Mouse (Mus musculus) urinary bladder, postnatal 14 days (tissue): ENCODE data around the gene Ankrd13b.

Experiments
- DNase-seq: peaks from one replicate; pipeline ENCODE4 v3.0.0; 2021; ENCODE audit warnings: low spot score

Ankrd13b gene

GRCm38 (mm10) chr11:77492311-77492871, 2.9 kb upstream of the Ankrd13b start:
- no peak for DNase-seq

GRCm38 (mm10) chr11:77491502-77492291, 2.2 kb upstream of the Ankrd13b start:
- peak; percentile 76 for DNase-seq

GRCm38 (mm10) chr11:77491123-77491501, 1.6 kb upstream of the Ankrd13b start:
- peak; percentile 92 for DNase-seq

- DNase-seq: no peak
Observed at GRCm38 (mm10) chr11:77490451-77490850, 973 bp upstream of the Ankrd13b start.

- no peak for DNase-seq
Observed at GRCm38 (mm10) chr11:77488771-77489581, 502 bp downstream of the Ankrd13b start.

- no peak for DNase-seq
Observed at GRCm38 (mm10) chr11:77486798-77487197, 2.7 kb downstream of the Ankrd13b start.

- DNase-seq: no peak
Observed at GRCm38 (mm10) chr11:77485229-77485628, 4.2 kb downstream of the Ankrd13b start.

- no peak for DNase-seq
Observed at GRCm38 (mm10) chr11:77483510-77484255, 5.8 kb downstream of the Ankrd13b start.

GRCm38 (mm10) chr11:77483043-77483442, 6.4 kb downstream of the Ankrd13b start:
- DNase-seq: no peak

GRCm38 (mm10) chr11:77476895-77477294, 12.6 kb downstream of the Ankrd13b start:
- DNase-seq: no peak

- DNase-seq: no peak
Observed at GRCm38 (mm10) chr11:77476216-77476615, 13.3 kb downstream of the Ankrd13b start.

GRCm38 (mm10) chr11:77472775-77473174, 16.7 kb downstream of the Ankrd13b start:
- no peak for DNase-seq

GRCm38 (mm10) chr11:77471407-77471806, 18.1 kb downstream of the Ankrd13b start:
- no peak for DNase-seq

GRCm38 (mm10) chr11:77468397-77468796, 21.1 kb downstream of the Ankrd13b start:
- no peak for DNase-seq

- DNase-seq: peak; percentile 85
Observed at GRCm38 (mm10) chr11:77467784-77468183, 21.7 kb downstream of the Ankrd13b start.

GRCm38 (mm10) chr11:77467157-77467556, 22.3 kb downstream of the Ankrd13b start:
- peak; percentile 82 for DNase-seq

- DNase-seq: no peak
Observed at GRCm38 (mm10) chr11:77466544-77466943, 22.9 kb downstream of the Ankrd13b start.

GRCm38 (mm10) chr11:77465111-77465510, 24.4 kb downstream of the Ankrd13b start:
- no peak for DNase-seq

- DNase-seq: peak; percentile 72
Observed at GRCm38 (mm10) chr11:77464684-77465083, 24.8 kb downstream of the Ankrd13b start.

- DNase-seq: no peak
Observed at GRCm38 (mm10) chr11:77463786-77464185, 25.7 kb downstream of the Ankrd13b start.

- no peak for DNase-seq
Observed at GRCm38 (mm10) chr11:77463101-77463445, 26.4 kb downstream of the Ankrd13b start.
